Mouse (Mus musculus): ENCODE data around the gene Gm8882.
"Not testable (repeated sequence)": the region's sequence is repeated elsewhere in the genome, so short reads cannot be mapped to it uniquely, and the experiment has no call there.

Gm8882 gene

DNA sequence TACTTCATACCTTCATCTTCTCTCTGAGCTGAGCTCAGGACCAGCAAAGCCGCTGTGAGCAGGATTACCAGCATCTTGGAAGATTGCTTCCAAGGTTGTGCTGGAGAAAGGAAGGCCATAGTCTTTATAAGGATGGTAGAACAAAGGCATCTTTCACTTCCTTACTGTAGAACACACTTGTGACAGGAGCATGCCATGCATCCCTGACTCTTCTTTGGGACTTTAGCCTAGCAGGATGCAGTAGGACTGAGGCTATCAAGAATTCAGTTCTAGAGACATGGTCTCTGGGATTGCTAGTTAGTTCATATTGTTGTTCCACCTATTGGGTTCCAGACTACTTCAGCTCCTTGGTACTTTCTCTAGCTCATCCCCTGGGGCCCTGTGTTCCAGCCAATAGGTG, at the start of gene Gm8882:
Gm8882 (minus strand) TSS at position 101 of the 400 bp plus-strand sequence.
- DNase-seq: not testable (repeated sequence)

GRCm38 (mm10) chr6:132314657-132315056, 49.3 kb downstream of the Gm8882 start, which contains the start of gene Prpmp5:
Gene Prpmp5, minus strand, starts transcription at chr6:132314757.
- not testable (repeated sequence) for DNase-seq
